Mouse (Mus musculus) mature B cell (primary cell): Measurements from ENCODE around the gene Slk.
"Not testable (repeated sequence)": the region's sequence is repeated elsewhere in the genome, so short reads cannot be mapped to it uniquely, and the experiment has no call there.

Experiments
- in situ Hi-C: fragments of 300-500 bp; cut with MboI; formaldehyde crosslinking; loops from 2 replicates; pipeline ENCODE4 v1.14.3; 2019

Gene Slk

GRCm38 (mm10) chr19:47570042-47570441, 9.4 kb upstream of the Slk start:
- in situ Hi-C loops: no loop called here

- in situ Hi-C loops: not testable (repeated sequence)
These were observed 7.5 kb upstream of the Slk start for GRCm38 (mm10) chr19:47571981-47572380.

GRCm38 (mm10) chr19:47573718-47574117, 5.8 kb upstream of the Slk start:
- in situ Hi-C loops: no loop called here

GRCm38 (mm10) chr19:47578581-47579224, 775 bp upstream of the Slk start:
- in situ Hi-C loops: no loop called here

GRCm38 (mm10) chr19:47579788-47580631, 532 bp downstream of the Slk start:
- in situ Hi-C loops: no loop called here

- in situ Hi-C loops: no loop called here
These were observed 6.3 kb downstream of the Slk start for GRCm38 (mm10) chr19:47585772-47586171.

- in situ Hi-C loops: no loop called here
These were observed 7.5 kb downstream of the Slk start for GRCm38 (mm10) chr19:47587009-47587408.

- in situ Hi-C loops: no loop called here
These were observed 29.0 kb downstream of the Slk start for GRCm38 (mm10) chr19:47608513-47608912.

GRCm38 (mm10) chr19:47613442-47613841, 34.0 kb downstream of the Slk start:
- in situ Hi-C loops: no loop called here

- in situ Hi-C loops: no loop called here
These were observed 42.0 kb downstream of the Slk start for GRCm38 (mm10) chr19:47621478-47621877.

GRCm38 (mm10) chr19:47624940-47625711, 45.6 kb downstream of the Slk start:
- in situ Hi-C loops: no loop called here

GRCm38 (mm10) chr19:47627450-47627849, 48.0 kb downstream of the Slk start:
- in situ Hi-C loops: no loop called here

- in situ Hi-C loops: no loop called here
These were observed 49.6 kb downstream of the Slk start for GRCm38 (mm10) chr19:47629068-47629467.

- in situ Hi-C loops: no loop called here
These were observed 50.9 kb downstream of the Slk start for GRCm38 (mm10) chr19:47630381-47630780.

GRCm38 (mm10) chr19:47631799-47632198, 52.3 kb downstream of the Slk start:
- in situ Hi-C loops: no loop called here

GRCm38 (mm10) chr19:47635380-47635779, 55.9 kb downstream of the Slk start:
- in situ Hi-C loops: no loop called here

- in situ Hi-C loops: no loop called here
These were observed 64.4 kb downstream of the Slk start for GRCm38 (mm10) chr19:47643910-47644309.

GRCm38 (mm10) chr19:47645583-47645982, 66.1 kb downstream of the Slk start:
- in situ Hi-C loops: no loop called here

GRCm38 (mm10) chr19:47646508-47647120, 67.1 kb downstream of the Slk start:
- in situ Hi-C loops: no loop called here

- in situ Hi-C loops: no loop called here
These were observed 69.6 kb downstream of the Slk start for GRCm38 (mm10) chr19:47649071-47649470.

- in situ Hi-C loops: no loop called here
These were observed 71.1 kb downstream of the Slk start for GRCm38 (mm10) chr19:47650366-47651159.
